Mouse (Mus musculus) kidney, adult 2 months (tissue): ENCODE data around the gene Trappc6b.

Experiments used
- CTCF ChIP-seq: fragments of 200-500 bp; conservative IDR thresholded peaks from 2 replicates; pipeline ENCODE4 v1.5.1; 2011; ENCODE audit warnings: low read depth, mild to moderate bottlenecking, control low read depth, low read length, moderate library complexity, mixed read lengths; ENCODE audit not compliant: insufficient read depth, insufficient read length
- POLR2A ChIP-seq: fragments of 200-500 bp; IDR thresholded peaks from one replicate; pipeline ENCODE4 v1.6.1; 2011; ENCODE audit warnings: low read depth, low read length, control low read depth

- TF ChIP-seq CTCF: no peak
- TF ChIP-seq POLR2A: no peak
Measured at GRCm38 (mm10) chr12:59105914-59106313, 44.6 kb upstream of the Trappc6b start.
